Mouse (Mus musculus) layer of hippocampus, postnatal 25 days (tissue): ENCODE data around the gene Tmeff1. TPM values are rescaled to one million over a fixed set of nuclear protein-coding genes. Genes with fewer than 3 reads are reported as not detected.

Experiments
- DNase-seq, 2 experiments: peaks; one replicate each; pipeline ENCODE4 v3.0.0; 2022; ENCODE audit warnings: mixed read lengths in 2 of 2, low spot score in 1 of 2; ENCODE audit errors: extremely low spot score in 1 of 2
- total RNA-seq, 2 experiments: library from RNA; stranded (reverse); gene quantifications; 2 replicates each; pipeline ENCODE4 v1.2.3; 2021

The Tmeff1 gene
- total RNA-seq, 2 experiments from 2014 or later, result 130 to 137 TPM

GRCm38 (mm10) chr4:48561824-48562223 is 23.1 kb upstream of the Tmeff1 start:
- DNase-seq, result no peak

- DNase-seq, result no peak
Observed at GRCm38 (mm10) chr4:48564962-48565361, 20.0 kb upstream of the Tmeff1 start.

- no peak for DNase-seq
Observed at GRCm38 (mm10) chr4:48576361-48576760, 8.6 kb upstream of the Tmeff1 start.

- DNase-seq, result no peak
Observed at GRCm38 (mm10) chr4:48577831-48578230, 7.1 kb upstream of the Tmeff1 start.

- no peak for DNase-seq
Observed at GRCm38 (mm10) chr4:48578399-48578798, 6.6 kb upstream of the Tmeff1 start.

- DNase-seq, result no peak
Observed at GRCm38 (mm10) chr4:48579475-48580110, 5.4 kb upstream of the Tmeff1 start.

- DNase-seq, result no peak
Observed at GRCm38 (mm10) chr4:48581201-48581600, 3.8 kb upstream of the Tmeff1 start.

- DNase-seq, result no peak
Observed at GRCm38 (mm10) chr4:48581993-48582392, 3.0 kb upstream of the Tmeff1 start.

- no peak for DNase-seq
Observed at GRCm38 (mm10) chr4:48582941-48583340, 2.0 kb upstream of the Tmeff1 start.

GRCm38 (mm10) chr4:48585241-48586098 is 496 bp downstream of the Tmeff1 start:
- DNase-seq, result peak; percentile 27 to 35

GRCm38 (mm10) chr4:48586099-48586821 is 1.3 kb downstream of the Tmeff1 start:
- no peak for DNase-seq

GRCm38 (mm10) chr4:48587526-48587925 is 2.6 kb downstream of the Tmeff1 start:
- no peak for DNase-seq

GRCm38 (mm10) chr4:48588576-48588975 is 3.6 kb downstream of the Tmeff1 start:
- DNase-seq, result no peak

- DNase-seq, result no peak
Observed at GRCm38 (mm10) chr4:48590862-48591261, 5.9 kb downstream of the Tmeff1 start.

GRCm38 (mm10) chr4:48591390-48591789 is 6.4 kb downstream of the Tmeff1 start:
- no peak for DNase-seq

GRCm38 (mm10) chr4:48592328-48592727 is 7.4 kb downstream of the Tmeff1 start:
- no peak for DNase-seq

GRCm38 (mm10) chr4:48592844-48593243 is 7.9 kb downstream of the Tmeff1 start:
- no peak for DNase-seq

- no peak for DNase-seq
Observed at GRCm38 (mm10) chr4:48596111-48596510, 11.1 kb downstream of the Tmeff1 start.

- no peak for DNase-seq
Observed at GRCm38 (mm10) chr4:48605650-48606049, 20.7 kb downstream of the Tmeff1 start.

GRCm38 (mm10) chr4:48609485-48609884 is 24.5 kb downstream of the Tmeff1 start:
- DNase-seq, result no peak

GRCm38 (mm10) chr4:48610251-48610650 is 25.3 kb downstream of the Tmeff1 start:
- DNase-seq, result no peak
